Mouse (Mus musculus) frontal cortex, postnatal 36 days (tissue): ENCODE results near the gene Mst1r.

Source experiments
- DNase-seq, 2 experiments: peaks; one replicate each; pipeline ENCODE4 v3.0.0; 2022; ENCODE audit warnings: low spot score in 2 of 2

The Mst1r gene

DNA sequence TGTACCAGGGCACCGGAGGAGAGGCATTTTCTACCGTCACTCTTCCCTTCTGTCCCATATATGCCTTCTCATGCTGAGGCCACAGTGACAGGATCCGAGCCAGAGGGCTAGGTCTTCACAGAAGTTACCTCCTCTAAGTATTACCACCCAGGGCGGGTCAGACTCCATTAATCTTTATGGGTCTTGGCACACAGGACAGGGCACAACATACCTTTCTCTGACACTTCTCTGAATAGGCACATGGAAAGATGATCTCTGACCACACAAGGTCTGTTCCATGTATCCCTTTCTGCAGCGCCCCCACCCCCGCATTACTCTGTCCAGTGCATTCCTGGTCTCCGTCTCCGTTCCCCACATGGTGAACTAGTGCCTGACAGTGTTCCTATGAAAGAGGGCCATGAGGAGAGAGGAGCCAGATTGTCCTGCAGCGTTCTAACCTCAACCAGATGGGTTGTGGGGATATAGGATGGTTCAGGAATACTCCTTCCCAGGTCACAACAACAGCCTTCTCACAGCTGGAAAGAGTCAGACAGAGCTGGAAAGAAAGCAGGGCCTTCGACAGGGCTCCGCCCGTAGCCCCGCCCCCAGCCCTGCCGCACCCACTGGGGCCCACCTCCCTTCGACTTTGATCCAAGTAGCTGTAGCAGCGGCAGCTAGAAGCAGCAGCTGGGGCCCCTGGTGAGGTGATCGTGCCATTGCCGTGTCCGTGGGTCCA, at the start of gene Mst1r:
Gene Mst1r (plus strand): TSS at position 622 of the 715 bp plus-strand sequence.
- DNase-seq, result no peak

DNA sequence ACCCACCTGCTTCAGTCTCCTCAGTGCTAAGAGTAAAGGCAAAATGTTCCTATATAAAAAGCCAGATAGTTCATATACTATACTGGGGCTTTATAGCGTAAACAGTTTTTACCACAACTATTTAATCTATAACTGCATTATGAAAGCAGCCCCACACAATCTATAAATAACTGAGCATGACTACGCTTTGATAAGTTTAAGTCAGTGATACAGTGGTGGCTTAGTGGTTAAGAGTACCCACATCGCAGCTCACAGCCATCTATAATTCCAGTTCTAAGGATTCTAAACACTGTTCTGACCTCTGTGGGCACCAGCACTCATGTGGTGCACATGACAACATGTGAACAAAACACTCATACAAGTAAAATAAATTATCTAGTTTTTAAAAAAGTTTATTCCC, 48.3 kb upstream of the Mst1r start:
- DNase-seq, result no peak

DNA sequence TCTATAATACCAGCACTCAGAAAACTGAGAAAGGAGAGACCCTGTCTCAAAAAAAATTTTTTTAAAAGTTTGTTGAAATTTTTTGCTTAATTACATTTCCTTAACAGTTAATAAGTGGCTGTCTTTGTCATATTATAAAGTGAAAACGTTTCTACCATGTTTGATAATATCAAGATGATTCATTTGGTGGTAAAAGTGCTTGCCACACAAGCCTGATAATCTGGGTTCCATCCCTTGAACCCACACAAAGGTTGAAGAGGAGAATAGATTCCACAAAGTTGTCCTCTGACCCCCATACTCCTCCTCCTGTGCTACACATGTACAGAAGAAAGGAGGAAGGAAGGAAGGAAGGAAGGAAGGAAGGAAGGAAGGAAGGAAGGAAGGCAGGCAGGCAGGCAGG, 42.2 kb upstream of the Mst1r start:
- no peak for DNase-seq

DNA sequence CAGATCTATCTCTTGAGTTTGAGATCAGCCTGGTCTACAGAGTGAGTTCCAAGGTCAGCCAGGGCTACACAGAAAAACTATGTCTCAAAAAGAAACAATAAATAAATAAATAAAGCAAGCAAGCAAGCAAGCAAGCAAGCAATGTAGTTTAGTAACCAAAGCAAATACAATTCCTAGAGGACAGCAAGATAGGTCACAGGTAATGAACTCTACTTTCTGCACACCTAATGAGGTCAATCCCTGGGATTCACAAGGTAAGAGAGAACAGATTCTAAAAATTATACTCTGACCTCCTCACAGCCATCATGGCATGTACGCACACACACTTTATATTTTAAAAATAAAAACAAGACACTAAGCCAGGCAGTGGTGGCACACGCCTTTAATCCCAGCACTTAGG, 40.6 kb upstream of the Mst1r start:
- DNase-seq, result no peak

DNA sequence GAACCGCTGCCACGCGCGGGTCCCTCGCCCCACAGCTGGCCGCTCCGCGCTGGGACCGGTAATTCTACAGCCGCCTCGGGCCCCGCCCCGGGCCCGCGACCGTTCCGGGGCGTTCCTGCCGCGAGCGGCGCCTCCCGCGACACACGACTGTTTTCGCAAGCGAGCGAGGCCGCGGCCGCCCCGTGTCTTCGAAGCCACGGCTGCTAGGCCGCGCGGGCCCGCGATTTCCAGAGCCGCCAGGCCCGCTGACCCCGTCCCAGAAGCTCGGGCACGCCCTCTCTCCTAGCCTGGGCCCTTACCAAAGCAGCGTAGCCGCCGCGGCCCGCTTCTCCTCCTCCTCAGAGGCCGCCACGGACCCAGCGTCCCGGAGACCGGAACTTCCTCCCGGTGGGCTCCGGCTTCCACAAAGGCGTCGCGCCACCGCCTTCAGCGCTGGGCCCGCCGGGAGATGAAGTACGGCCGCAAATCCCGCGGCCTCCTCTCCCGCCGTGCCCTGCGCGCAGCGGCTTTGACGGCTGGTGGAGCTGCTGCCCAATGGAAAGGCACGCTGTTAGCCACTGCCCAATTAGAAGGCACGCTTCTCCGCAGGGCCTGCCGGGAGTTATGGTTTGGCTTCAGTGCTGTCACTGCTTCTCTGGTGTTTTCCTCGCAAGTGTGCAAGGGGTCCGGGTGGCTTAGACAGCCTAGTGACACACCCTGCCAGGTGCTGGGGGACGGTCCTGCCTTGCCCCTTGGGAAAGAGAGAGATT, 34.1 kb upstream of the Mst1r start:
- DNase-seq, result peak; percentile 96 to 97

DNA sequence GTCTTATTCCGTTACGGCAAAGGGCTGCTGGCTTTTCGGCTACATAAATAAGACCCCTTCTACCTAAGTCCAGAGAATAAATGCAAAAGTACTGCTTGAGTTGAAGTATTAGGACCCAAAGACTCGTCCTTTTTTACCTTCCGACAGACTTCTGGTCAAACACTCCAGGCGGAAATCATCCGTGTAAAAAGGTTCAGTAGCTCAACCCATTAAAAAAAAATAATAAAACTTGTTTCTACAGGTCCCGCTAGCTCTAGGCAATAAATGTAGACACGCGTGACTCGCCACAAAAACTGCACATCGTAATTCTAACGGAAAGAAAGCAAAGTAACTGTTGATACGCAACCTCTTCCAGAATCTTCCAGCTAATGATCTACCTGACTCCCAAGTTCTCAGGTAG, 33.5 kb upstream of the Mst1r start, which contains the start of gene Rbm6:
Gene Rbm6 (minus strand): TSS at position 101 of the 400 bp plus-strand sequence.
- DNase-seq, result no peak

DNA sequence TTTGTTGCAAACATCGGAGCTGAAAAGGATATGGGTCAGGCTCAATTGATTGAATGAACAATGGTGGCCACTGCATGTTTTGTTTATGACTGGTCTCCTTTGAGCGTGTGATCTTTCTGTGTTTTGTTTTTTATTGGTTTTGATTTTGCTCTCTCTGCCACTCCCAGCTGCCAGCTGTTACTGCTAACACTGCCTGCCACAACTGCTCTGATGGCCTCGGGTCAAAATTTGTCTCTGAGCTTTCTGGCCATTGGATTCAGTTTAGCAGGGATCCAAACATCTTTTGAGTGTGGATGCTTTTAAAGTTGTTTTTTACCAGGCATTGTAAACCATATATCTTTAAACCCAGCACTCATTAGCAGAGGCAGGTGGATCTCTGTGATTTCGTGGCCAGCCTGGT, 26.3 kb upstream of the Mst1r start:
- no peak for DNase-seq

DNA sequence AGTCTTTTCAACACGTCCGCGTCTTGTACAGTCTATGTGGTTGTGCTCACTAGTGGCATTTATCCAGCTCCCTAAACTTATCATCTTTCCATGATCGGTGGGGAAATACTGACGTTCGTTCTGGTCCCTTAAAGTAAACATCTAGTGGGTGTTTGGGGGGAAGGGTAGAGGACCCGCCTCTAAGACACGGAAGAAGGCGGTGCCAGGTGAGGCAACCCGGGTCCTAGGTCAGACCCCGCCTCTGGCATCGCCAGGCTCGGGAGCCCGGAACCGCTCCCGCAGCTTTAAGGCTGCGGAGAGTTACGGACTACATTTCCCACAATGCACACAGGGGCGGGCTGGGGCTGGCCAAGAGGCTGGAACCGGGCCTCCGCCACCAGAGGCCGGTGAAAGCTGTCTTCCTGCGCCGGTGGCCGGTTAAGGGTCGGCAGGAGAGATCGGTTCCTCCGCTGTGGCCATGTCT, 18.8 kb upstream of the Mst1r start, which contains the start of gene Mon1a:
Gene Mon1a (plus strand): TSS at position 348 of the 463 bp plus-strand sequence.
- DNase-seq, result peak; percentile 89 to 91

DNA sequence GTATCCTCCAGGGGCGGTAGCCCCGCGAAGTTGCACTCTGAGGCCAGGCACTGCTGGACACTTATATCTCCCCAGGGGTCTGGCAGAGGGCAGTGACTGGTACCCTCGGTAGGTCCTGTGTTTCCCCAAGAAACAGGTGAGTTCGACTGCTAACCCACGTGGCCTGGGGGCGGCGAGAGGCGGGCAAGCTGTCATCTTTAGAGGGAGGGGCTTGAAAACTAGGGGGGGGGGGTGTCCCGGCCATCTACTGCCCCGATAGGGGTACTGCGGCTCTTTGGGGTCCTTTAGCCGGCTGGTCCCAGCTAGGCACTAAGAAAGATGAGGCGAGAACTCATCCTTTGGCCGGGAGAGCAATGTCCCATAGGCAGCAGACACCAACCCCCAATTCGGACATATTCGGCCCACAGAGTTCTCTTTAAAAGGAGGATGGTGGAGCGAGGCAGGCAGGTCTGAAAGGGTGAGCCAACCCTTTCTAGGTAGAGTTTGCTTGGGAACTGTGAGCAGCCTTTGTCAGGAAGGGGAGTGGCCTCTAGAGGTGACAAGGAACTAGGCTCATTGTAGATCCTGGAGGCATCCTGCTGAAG, 18.3 kb upstream of the Mst1r start:
- DNase-seq, result no peak

DNA sequence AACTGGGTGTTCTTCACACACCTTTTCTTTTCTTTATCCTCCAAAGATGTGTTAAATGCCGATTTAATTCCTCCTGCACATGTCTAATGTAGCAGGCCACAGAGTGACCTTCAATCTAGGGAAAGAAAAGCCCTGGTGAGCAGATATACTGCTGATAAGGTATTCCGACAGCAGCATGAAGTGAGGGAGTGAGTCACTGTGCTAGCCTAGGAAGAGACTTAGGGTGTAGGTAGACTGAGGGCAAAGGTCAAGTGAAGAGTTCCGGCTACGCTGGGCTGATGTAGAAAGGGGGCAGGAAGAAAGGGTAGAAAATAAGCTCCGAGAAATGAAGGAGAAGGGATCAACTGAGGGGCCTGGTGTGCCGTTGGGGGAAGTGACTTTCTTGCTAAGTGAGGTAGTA, 16.4 kb upstream of the Mst1r start:
- no peak for DNase-seq

DNA sequence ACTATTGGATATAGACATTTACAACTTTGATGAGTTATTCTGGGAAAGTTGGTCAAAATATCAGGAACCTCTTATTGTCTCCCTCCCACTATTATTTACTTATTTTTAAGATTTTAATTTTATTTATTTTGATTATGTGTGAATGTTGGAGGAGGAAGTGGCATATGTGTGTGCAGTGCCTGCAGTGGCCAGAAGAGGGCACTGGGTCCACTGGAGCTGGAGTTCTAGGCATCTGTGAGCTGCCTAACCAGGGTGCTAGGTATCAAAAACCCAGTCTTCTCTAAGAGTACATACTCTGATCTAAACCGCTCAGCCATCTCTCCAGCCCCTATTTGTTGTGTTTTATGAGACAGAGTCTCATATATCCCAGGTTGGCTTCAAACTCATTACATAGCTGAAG, 15.7 kb upstream of the Mst1r start:
- no peak for DNase-seq

DNA sequence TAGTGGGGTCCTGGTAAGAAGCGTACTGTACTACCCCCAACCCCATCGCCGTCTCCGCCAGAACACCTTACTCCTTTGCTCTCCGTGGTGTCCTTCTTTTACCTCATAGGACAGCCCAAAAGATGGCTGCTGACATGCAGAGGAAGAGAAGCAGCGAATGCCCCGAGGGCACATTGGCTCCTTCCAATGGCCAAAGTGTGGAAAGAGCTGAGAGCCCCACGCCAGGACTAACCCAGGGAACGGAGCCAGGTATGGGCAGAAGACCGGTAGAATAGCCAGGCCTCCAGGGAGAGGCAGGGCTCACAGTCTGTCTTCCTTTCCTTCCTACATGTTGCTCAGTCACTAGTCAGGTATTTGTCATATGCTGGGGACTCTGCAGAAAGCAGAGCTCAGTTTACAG, 8.1 kb upstream of the Mst1r start:
- no peak for DNase-seq

DNA sequence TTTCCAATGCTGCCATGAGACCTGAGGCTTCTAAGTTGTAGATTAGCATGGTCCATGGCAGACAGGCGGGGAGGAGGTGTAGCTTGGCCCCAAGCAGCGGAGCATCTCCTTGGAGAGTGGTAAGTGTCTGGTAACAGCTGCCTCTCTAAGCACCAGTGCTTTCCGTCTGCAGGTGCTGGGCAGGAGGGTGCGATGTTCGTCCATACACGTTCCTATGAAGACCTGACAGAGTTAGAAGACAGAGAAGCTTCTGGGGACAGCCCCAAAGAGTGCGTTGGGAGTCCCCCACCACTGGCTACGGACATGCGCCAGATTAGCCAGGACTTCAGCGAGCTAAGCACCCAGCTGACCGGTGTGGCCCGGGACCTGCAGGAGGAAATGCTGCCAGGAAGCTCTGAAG, 6.8 kb upstream of the Mst1r start:
- DNase-seq, result no peak

DNA sequence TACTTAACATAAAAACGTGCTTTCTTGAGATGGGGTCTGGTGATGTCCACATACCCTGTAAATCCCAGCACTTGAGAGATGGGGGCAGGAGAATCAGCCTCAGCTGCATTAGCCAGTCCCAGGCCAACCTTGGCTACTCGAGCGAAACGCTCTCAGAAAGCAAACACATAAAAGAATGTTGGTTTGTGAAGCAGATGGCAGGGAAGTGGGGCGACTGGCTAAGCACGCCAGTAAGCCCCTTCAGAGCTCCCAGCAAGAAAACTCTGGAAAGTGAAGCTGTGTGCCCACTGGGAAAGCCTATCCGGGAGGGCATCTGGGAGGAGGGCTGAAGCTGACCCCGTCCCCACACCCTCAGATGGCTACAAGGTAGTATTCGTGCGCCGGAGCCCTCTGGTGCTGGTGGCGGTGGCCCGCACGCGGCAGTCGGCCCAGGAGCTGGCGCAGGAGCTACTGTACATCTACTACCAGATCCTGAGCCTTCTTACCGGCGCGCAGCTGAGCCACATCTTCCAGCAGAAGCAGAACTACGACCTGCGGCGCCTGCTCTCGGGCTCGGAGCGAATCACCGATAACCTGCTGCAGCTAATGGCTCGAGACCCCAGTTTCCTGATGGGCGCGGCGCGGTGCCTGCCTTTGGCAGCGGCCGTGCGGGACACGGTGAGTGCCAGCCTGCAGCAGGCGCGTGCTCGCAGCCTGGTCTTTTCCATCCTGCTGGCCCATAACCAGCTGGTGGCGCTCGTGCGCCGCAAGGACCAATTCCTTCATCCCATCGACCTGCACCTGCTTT, 5.6 kb upstream of the Mst1r start:
- peak; percentile 83 to 88 for DNase-seq

DNA sequence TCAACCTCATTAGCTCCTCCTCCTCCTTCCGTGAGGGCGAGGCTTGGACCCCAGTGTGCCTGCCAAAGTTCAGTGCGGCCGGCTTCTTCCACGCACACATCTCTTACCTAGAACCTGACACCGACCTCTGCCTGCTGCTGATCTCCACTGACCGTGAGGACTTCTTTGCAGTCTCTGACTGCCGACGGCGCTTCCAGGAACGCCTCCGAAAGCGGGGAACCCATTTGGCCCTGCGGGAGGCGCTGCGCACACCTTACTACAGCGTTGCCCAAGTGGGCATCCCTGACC, 5.1 kb upstream of the Mst1r start:
- no peak for DNase-seq

DNA sequence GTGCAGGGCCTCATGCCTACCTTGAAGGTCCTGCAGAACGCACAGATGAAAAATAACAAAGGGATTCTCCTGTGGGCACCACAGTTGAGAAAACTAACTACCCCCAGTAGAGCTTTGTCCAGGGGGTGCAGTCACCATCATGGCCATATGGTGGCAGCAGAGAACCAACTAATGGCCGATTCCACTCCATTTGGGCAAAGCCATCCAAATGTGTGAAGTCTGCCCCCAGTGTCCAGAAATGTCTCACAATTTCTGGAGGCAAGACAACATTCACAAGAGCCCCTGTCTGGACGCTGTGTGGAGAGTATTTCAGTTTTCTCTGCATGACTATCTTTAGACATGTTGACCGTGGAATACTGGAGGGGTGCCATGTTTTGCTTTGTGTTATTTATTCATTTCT, 1.9 kb upstream of the Mst1r start:
- peak; percentile 89 to 92 for DNase-seq

DNA sequence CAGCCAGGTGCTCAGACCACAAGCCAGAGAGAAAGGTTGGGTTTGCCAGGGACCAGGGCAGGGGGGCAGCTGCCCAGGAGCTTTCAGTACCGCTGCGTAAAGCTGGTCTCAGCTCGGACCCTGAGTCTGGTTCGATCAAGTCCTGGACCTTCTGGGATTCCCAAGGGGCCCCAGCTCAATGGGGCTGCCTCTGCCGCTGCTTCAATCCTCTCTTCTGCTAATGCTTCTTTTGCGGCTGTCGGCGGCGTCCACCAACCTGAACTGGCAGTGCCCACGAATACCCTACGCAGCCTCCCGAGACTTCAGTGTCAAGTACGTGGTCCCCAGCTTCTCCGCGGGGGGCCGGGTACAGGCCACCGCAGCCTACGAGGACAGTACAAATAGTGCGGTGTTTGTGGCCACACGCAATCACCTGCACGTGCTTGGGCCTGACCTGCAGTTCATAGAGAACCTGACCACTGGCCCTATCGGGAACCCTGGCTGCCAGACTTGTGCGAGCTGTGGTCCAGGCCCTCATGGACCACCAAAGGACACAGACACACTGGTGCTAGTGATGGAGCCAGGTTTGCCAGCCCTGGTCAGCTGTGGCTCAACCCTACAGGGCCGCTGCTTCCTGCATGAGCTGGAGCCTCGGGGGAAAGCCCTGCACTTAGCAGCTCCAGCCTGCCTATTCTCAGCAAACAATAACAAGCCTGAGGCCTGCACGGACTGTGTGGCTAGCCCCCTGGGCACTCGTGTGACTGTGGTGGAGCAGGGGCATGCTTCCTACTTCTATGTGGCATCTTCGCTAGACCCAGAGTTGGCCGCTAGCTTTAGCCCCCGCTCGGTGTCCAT, 511 bp downstream of the Mst1r start:
- no peak for DNase-seq

DNA sequence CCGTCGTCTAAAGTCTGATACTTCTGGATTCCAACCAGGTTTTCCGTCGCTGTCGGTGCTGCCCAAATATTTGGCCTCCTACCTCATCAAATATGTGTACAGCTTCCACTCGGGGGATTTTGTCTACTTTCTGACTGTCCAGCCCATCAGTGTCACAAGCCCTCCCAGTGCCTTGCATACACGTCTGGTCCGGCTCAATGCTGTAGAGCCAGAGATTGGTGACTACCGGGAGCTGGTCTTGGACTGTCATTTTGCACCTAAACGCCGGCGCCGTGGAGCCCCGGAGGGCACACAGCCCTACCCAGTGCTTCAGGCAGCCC, 1.1 kb downstream of the Mst1r start:
- DNase-seq, result no peak

DNA sequence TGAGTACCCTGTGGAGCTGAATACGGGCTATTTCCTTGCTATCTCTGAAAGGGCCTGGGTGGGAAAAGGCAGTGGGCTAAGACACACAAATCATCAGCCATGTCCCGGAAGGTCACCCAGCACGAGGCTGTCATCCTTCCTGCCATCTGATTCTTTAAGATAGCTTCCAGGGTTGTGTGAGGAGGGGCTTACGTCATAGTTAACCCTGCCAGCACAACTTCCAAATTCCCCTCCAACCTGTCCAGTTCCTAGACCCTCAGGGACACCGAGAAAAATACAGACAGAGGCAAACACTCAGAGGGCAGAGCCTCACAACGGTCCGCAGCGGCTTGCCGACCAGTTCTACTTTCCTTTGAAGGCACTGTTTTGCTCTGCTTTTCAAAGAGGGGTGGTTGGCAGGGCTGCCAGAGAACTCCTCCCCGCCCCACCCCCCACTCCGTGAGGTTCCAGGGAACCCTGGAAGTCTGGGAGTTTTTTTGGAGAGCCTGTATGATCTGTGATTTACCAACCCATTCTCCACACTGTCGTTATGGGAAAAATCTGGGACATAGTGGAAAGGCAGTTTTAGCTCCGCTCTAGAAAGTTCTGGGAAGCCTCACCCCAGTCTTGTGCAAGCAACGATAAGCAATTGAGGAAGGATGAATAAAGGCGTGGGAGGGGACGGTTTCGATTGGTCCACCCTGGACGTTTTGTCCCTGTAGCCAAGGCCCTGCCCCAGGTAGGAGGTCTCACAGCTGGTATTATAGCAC, 1.9 kb downstream of the Mst1r start:
- DNase-seq, result no peak

DNA sequence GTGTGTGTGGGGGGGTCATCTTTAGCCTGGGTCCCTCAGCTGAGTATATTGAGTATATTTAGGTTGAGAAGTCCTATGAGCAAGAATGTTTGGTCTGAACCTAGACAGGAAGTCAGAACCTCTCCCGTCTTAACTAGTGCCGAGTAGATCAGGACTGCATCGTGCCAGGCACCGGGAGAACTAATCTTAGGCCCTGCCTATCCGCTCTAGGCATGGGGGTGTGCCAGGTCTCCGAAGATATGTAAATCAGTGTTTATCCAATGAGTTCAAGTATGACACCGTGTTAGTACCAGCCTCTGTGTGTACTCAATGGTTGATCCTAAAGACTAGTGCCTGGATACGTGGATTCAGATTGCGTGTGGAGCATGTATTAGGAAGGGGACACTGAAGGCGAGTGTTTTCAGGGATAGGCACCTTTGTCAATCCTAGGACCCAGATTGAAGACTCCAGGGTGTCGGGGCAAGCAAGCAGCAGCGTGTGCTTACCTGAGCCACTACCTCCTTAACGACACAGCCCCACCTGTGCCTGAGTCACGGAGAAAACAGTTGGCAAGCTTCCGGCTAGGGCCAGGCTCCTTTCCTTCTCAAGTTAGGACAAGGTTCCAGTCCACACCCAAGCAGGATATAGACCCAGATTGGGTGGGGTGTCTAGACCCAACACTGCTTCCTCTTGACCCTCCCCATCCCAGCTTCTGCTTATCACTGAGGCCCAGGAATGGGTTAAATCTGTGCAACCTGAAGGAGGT, 3.5 kb downstream of the Mst1r start:
- DNase-seq, result no peak
